Mouse (Mus musculus) hindbrain, embryonic 15.5 days (tissue): Measurements from ENCODE around the gene Hsd17b12. TPM values are rescaled to one million over a fixed set of nuclear protein-coding genes. Genes with fewer than 3 reads are reported as not detected.

Experiments
- ATAC-seq: fragments of 200-750 bp; cut with Nextera tagmentation; 2 replicates; pipeline ENCODE4 v1.8.0; 2017; ENCODE audit warnings: low read depth, moderate number of reproducible peaks, moderate TSS enrichment; ENCODE audit not compliant: low FRiP score
- H3K27ac ChIP-seq: fragments of 300-500 bp; sonication (generic); replicated peaks from 2 replicates; pipeline ENCODE4 v1.5.1; 2015; ENCODE audit warnings: mild to moderate bottlenecking, inconsistent platforms
- H3K27me3 ChIP-seq: fragments of 300-500 bp; sonication (generic); 2 replicates; pipeline ENCODE4 v1.6.1; 2015; ENCODE audit warnings: control low read depth, inconsistent platforms
- H3K36me3 ChIP-seq: fragments of 300-500 bp; sonication (generic); 2 replicates; pipeline ENCODE4 v1.6.1; 2015; ENCODE audit warnings: control low read depth, inconsistent platforms
- H3K4me1 ChIP-seq: fragments of 300-500 bp; sonication (generic); replicated peaks from 2 replicates; pipeline ENCODE4 v1.6.1; 2015; ENCODE audit warnings: control low read depth, inconsistent platforms
- H3K4me2 ChIP-seq: fragments of 300-500 bp; sonication (generic); 2 replicates; pipeline ENCODE4 v1.6.1; 2015; ENCODE audit warnings: moderate library complexity, mild to moderate bottlenecking, inconsistent platforms
- H3K4me3 ChIP-seq: fragments of 300-500 bp; sonication (generic); 2 replicates; pipeline ENCODE4 v1.5.1; 2015; ENCODE audit warnings: mild to moderate bottlenecking, inconsistent platforms
- H3K9ac ChIP-seq: fragments of 300-500 bp; sonication (generic); 2 replicates; pipeline ENCODE4 v1.6.1; 2015; ENCODE audit warnings: inconsistent platforms
- H3K9me3 ChIP-seq: fragments of 300-500 bp; sonication (generic); 2 replicates; pipeline ENCODE4 v1.6.1; 2016; ENCODE audit warnings: control low read depth, inconsistent platforms
- WGBS: fragments of 180-500 bp; shearing (Covaris S2); methylation state at CpG from one replicate; pipeline ENCODE4 v1.1.7; 2015; 5-methylcytosine and 5-hydroxymethylcytosine counted together
- microRNA-seq: library from miRNA; unstranded; fragments of <30 nt; microRNA quantifications from one replicate; pipeline ENCODE4, GENCODE M21; 2016
- polyA plus RNA-seq: library from polyadenylated mRNA; unstranded; fragments of >200 nt; fragmentation: Nextera tagmentation; extraction: Ambion mirVana; gene quantifications from 2 replicates; pipeline ENCODE4 v1.2.1, GENCODE M21; 2015

The Hsd17b12 gene
- polyA plus RNA-seq, 1 experiment from 2014 or later, result 143 TPM

DNA sequence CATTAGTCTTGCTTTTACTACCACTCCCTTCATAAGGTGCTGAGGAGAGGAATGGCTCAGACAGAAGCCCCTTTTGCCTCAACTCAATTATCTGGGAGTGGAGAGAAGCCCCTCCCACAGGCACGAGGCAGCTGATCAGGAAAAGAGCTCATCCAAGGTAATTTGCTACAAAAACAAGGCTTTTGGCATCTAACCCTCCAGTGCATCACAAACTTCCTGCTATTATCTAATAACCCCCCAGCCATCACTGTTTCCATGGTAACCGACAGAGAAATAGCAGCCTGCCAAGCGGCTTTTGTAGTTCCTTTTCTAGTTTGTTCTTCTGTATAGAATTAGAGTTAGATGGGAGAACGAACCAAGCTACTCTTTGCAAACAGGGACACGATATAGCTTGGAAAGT, 165.5 kb downstream of the Hsd17b12 start:
- Histone ChIP-seq H3K36me3 (peaks cover 50% of the 10 kb centered on the region), H3K9ac (no peak overlapping the region), H3K27ac (peak overlapping the region; percentile 32; the same call in 1 of the 2 replicates), H3K4me2 (no peak overlapping the region), H3K4me1 (peaks cover 20% of the 10 kb centered on the region), H3K4me3 (no peak overlapping the region), H3K27me3 (no peaks in the 10 kb centered on the region), H3K9me3 (no peaks in the 10 kb centered on the region)
- no peak for ATAC-seq
- 23% methylated on average over 5 of the region's 5 CpGs for WGBS

DNA sequence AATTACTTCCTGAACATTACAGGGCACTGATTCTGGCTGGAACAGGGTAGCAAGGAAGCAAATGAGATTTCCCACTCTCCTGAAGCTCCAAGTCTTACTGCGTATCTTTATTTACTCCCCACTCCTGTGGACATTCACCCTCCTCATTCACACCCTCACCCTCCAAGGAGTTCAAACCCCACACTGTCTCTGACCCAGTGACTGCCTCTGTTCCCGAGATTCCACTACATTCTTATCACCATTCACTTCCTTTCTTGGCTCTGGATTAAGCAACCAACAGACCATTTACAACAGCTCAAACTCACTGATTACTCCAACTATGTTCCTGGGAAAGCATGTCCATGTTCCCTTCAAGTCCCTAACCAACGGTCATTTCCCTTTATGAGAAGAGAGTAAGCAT, 166.4 kb downstream of the Hsd17b12 start:
- ATAC-seq, result no peak

DNA sequence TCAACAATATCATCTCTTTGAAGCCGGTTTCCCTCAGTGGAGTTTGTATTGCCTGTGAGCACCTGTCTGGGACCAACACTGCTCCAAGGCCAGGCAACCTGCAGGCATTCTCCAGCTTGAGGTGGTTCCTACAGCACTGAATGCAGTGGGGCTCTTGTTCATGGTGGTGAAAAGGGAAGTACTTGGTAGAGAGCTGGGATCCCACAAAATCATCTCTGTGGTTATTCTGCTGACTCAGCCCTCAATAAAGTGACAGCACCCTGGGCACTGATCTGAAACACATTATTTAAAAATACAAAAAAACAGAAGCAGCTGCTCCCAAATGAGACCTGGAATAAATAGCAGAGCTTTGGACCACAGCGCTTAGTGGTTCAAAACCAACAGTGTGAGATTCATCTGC, 169.3 kb downstream of the Hsd17b12 start:
- Histone ChIP-seq H3K27ac (no peak overlapping the region), H3K36me3 (peaks cover 35% of the 10 kb centered on the region), H3K27me3 (no peaks in the 10 kb centered on the region), H3K4me3 (no peak overlapping the region), H3K4me1 (peaks cover 20% of the 10 kb centered on the region), H3K4me2 (no peak overlapping the region), H3K9me3 (no peaks in the 10 kb centered on the region), H3K9ac (no peak overlapping the region)
- 95% methylated on average over 2 of the region's 2 CpGs for WGBS
- ATAC-seq, result no peak

More for the DNA sequence above, 166.4 kb downstream of the Hsd17b12 start:
- Histone ChIP-seq H3K9ac (no peak overlapping the region), H3K27ac (no peak overlapping the region), H3K4me3 (no peak overlapping the region), H3K4me1 (peaks cover 20% of the 10 kb centered on the region), H3K4me2 (no peak overlapping the region), H3K9me3 (no peaks in the 10 kb centered on the region), H3K36me3 (peaks cover 43% of the 10 kb centered on the region), H3K27me3 (no peaks in the 10 kb centered on the region)
- WGBS, result 89% methylated on average over 3 of the region's 3 CpGs

Small RNA genes within 50 kb of the gene (microRNA-seq; reads per million reads assigned to microRNA genes)
- not detected for gene Gm23630

Other genes starting within 250 kb of the Hsd17b12 start
- 7.3 and 11.3 TPM in 2 replicates for gene Gm13889, start 200.8 kb downstream of the Hsd17b12 start, polyA plus RNA-seq
- not detected in 2 replicates for gene Gm27027, start 161.6 kb downstream of the Hsd17b12 start, polyA plus RNA-seq
- gene Alkbh3, start 147.2 kb downstream of the Hsd17b12 start, polyA plus RNA-seq, result 44.9 and 46.0 TPM in 2 replicates
- 24.5 and 26.0 TPM in 2 replicates for gene Ttc17, start 248.7 kb upstream of the Hsd17b12 start, polyA plus RNA-seq